Mouse (Mus musculus): Measurements from ENCODE around the gene Myl7. TPM values are rescaled to one million over a fixed set of nuclear protein-coding genes. Genes with fewer than 3 reads are reported as not detected.

The Myl7 gene
- polyA plus RNA-seq, 1 experiment from 2014 or later: 4,508 TPM

DNA sequence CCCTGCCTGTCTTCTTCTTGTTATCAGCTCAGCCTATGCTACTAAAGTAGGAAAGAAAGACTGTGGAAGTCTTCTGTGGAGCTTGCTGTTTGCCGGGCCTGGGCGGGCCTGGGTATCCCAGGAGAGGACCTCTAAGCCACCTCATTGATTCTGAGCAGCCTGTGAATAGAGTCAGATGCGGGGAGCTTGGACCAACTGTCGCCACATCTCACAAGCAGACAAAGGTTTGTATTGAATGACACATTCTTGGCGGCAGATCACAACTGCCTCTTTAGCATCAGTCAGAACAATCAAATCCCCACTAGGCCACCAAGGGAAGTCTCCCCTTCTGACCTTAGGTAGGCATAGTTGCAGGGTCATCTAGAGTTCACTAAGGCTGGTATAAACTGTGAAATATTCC is 11.3 kb downstream of the Myl7 start:
- H3K27ac ChIP-seq (replicated peaks): peak overlapping the region; percentile 88
- H3K9me3 ChIP-seq: no peaks in the 10 kb centered on the region
- ATAC-seq (ENCODE audit: extremely low read depth, insufficient number of reproducible peaks, low FRiP score, low TSS enrichment): no peak
- peaks cover 68% of the 10 kb centered on the region for H3K4me1 ChIP-seq
- 0 out of 2 replicates have a peak overlapping the region, but pooled peaks have one; percentile 55 for H3K9ac ChIP-seq
- WGBS: 32% methylated on average over 5 of the region's 5 CpGs
- no peak overlapping the region for H3K4me2 ChIP-seq
- H3K36me3 ChIP-seq: no peaks in the 10 kb centered on the region
- no peak overlapping the region for H3K4me3 ChIP-seq
- H3K27me3 ChIP-seq (replicated peaks): no peaks in the 10 kb centered on the region

DNA sequence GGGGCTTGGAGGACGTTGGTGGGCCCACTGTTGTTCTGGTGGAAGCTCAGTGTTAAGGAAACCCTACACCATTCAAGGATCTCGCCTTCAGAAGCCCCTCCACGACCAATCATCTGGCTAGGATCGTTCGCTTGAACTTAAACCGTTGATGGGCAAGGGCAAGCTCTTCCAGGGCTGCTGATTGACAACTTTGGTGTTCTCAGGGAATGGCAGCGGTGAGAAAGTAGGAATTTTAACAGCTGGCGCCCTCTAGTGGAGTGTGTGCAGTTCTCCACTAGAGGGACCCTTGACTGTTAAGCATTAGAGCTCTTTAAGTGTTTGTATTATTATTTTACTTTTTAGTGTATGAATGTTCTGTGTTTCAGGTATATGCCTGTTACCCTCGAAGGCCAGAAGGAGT is 12.4 kb downstream of the Myl7 start:
- Histone ChIP-seq H3K4me2 (no peak overlapping the region), H3K4me1 (peaks cover 57% of the 10 kb centered on the region), H3K36me3 (no peaks in the 10 kb centered on the region), H3K9ac (no peak overlapping the region; the same call in 1 of the 2 replicates), H3K9me3 (no peaks in the 10 kb centered on the region), H3K27ac (replicated peaks) (peak overlapping the region; percentile 88), H3K27me3 (replicated peaks) (no peaks in the 10 kb centered on the region), H3K4me3 (no peak overlapping the region)
- no peak for ATAC-seq (ENCODE audit: extremely low read depth, insufficient number of reproducible peaks, low FRiP score, low TSS enrichment)
- WGBS: 11% methylated on average over 9 of the region's 9 CpGs

DNA sequence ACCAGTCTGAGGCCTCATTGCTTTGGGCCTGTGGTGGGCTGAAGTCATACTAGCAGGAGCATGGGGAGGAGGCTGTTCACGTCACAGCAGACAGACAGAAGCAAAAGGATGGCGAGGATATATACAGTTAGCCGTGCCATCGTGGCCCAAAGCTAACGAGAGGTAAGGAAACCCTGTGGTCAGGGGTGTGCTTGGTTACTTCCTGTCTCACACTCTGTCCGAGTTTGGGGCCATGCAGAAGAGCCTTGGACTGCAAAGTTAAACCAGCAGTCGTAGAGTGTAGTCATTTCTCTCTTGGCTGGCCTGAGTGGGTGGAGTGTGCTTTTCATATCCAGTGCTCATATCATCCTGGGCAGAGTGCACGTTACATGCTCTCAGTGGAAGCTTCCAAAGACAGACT is 16.1 kb downstream of the Myl7 start:
- Histone ChIP-seq H3K4me1 (peaks cover 32% of the 10 kb centered on the region), H3K27me3 (replicated peaks) (no peaks in the 10 kb centered on the region), H3K36me3 (no peaks in the 10 kb centered on the region), H3K4me3 (no peak overlapping the region), H3K9me3 (0 out of 2 replicates have a peak, but pooled peaks cover 3% of the 10 kb centered on the region), H3K27ac (replicated peaks) (no peak overlapping the region), H3K9ac (no peak overlapping the region), H3K4me2 (no peak overlapping the region)
- ATAC-seq (ENCODE audit: extremely low read depth, insufficient number of reproducible peaks, low FRiP score, low TSS enrichment): no peak
- 57% methylated on average over 8 of the region's 8 CpGs for WGBS

DNA sequence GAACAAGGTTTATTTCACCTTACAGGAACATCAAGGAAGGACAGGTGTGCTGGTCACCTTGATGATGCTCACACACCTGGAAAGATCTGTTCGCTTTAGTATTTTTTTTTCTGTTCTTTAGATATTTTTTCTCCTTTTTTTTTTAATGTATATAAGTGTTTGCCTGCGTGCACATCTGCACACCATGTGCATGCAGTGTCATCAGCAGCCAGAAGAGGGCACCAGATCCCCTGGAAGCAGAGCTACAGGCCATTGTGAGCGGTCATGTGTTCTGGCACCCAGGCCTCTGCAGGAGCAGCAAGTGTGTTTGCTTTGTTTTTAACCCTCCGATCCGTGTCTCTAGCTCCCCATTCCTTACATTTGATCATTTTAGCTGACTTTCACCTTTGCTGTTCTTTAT is 18.7 kb downstream of the Myl7 start:
- Histone ChIP-seq H3K27ac (replicated peaks) (no peak overlapping the region), H3K9me3 (0 out of 2 replicates have a peak, but pooled peaks cover 3% of the 10 kb centered on the region), H3K9ac (no peak overlapping the region), H3K4me1 (peaks cover 36% of the 10 kb centered on the region), H3K27me3 (replicated peaks) (no peaks in the 10 kb centered on the region), H3K4me2 (no peak overlapping the region), H3K4me3 (no peak overlapping the region), H3K36me3 (peaks cover 19% of the 10 kb centered on the region)
- ATAC-seq (ENCODE audit: extremely low read depth, insufficient number of reproducible peaks, low FRiP score, low TSS enrichment): no peak
- 55% methylated on average over 5 of the region's 5 CpGs for WGBS

DNA sequence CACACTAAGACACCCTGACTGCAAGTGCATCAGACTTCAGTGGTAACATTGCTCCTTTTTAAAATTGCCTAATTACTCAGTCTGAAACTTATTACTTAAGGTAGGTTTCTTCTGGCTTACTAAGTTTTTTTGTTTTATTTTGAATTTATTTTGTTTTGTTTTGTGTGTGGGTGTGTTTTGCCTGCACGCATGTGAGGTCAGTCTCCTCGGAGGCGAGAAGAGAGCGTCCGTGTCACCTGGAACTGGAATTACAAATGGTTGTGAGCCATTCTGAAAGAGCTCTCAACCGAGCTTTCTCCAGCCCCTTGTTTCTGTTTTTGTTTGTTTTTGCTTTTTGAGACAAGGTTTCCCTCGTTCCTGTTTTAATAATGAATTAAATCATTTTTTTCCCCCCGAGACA is 19.9 kb downstream of the Myl7 start:
- H3K4me2 ChIP-seq: peak overlapping the region; percentile 87
- peaks cover 31% of the 10 kb centered on the region for H3K36me3 ChIP-seq
- peak overlapping the region; percentile 90 for H3K27ac ChIP-seq (replicated peaks)
- no peaks in the 10 kb centered on the region for H3K27me3 ChIP-seq (replicated peaks)
- peak overlapping the region; percentile 80 for H3K9ac ChIP-seq
- peaks cover 36% of the 10 kb centered on the region for H3K4me1 ChIP-seq
- 38% methylated on average over 8 of the region's 8 CpGs for WGBS
- H3K4me3 ChIP-seq: peak overlapping the region; percentile 73
- ATAC-seq (ENCODE audit: extremely low read depth, insufficient number of reproducible peaks, low FRiP score, low TSS enrichment): no peak
- 0 out of 2 replicates have a peak, but pooled peaks cover 3% of the 10 kb centered on the region for H3K9me3 ChIP-seq

DNA sequence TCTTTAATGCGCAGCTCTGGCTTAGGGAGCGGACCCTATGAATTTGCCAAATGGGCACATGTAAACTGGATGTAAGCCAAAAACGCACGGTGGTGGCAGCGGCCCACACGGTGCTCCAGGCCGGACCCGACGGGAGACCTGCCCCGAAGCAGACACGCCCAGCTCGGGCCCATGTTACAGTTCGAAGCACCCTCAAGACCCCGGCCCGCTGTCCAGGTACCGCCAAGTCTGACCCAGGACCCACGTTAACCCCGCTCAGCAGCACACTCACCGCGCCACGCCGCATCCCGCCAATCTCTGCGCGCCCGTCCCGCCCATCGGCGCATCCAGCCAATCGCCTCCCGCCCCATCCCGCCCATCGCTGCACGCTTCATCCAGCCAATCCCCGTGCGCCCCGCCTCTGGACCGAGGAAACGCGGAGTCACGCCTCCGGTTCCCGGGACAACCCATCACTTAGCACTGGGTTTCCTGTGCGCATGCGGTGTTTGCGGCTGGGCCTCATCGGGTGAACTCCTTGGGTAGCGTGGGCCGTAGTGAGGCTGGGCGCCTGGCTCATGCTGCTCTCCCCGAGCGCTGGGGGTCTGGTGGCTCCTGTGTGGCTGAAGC is 20.6 kb downstream of the Myl7 start, which contains the start of gene Pold2:
Gene Pold2, minus strand, starts transcription at position 372 of the 606 bp plus-strand sequence.
- peak within 1 kb of the TSS; percentile 90 for H3K27ac ChIP-seq (replicated peaks)
- no peaks in the 10 kb centered on the region for H3K27me3 ChIP-seq (replicated peaks)
- ATAC-seq (ENCODE audit: extremely low read depth, insufficient number of reproducible peaks, low FRiP score, low TSS enrichment): peak; percentile 97
- WGBS: under 1% methylated on average over 52 of the region's 52 CpGs
- 0 out of 2 replicates have a peak, but pooled peaks cover 3% of the 10 kb centered on the region for H3K9me3 ChIP-seq
- peak within 1 kb of the TSS; percentile 87 for H3K4me2 ChIP-seq
- peak within 1 kb of the TSS; percentile 73 for H3K4me3 ChIP-seq
- peaks cover 35% of the 10 kb centered on the region for H3K4me1 ChIP-seq
- peak within 1 kb of the TSS; percentile 86 for H3K9ac ChIP-seq
- peaks cover 37% of the 10 kb centered on the region for H3K36me3 ChIP-seq

DNA sequence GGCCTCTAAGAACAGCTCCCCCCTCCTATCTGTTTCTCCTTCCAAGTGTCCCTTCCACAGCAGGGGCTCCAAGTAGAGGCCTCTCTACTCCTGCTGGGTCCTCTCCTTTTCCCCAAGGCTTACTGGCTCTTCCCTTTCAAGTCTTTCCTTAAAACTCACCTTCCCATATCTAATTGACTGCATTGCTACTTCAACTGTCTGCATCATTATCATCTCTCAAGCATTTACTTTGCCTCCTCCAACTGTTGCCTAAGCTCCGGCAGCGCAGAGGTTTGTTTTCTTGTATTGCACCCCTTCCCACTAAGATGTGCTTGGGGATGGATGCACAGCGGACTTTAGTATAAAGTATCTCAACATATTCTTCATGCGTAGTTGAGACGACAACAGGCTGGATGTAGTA is 21.2 kb downstream of the Myl7 start:
- H3K4me3 ChIP-seq: peak overlapping the region; percentile 73
- peak overlapping the region; percentile 86 for H3K9ac ChIP-seq
- WGBS: 2% methylated on average over 5 of the region's 5 CpGs
- 0 out of 2 replicates have a peak, but pooled peaks cover 3% of the 10 kb centered on the region for H3K9me3 ChIP-seq
- peaks cover 43% of the 10 kb centered on the region for H3K36me3 ChIP-seq
- H3K4me2 ChIP-seq: peak overlapping the region; percentile 87
- ATAC-seq (ENCODE audit: extremely low read depth, insufficient number of reproducible peaks, low FRiP score, low TSS enrichment): no peak
- H3K27ac ChIP-seq (replicated peaks): peak overlapping the region; percentile 70; the same call in 1 of the 2 replicates
- H3K4me1 ChIP-seq: peaks cover 29% of the 10 kb centered on the region
- no peaks in the 10 kb centered on the region for H3K27me3 ChIP-seq (replicated peaks)

DNA sequence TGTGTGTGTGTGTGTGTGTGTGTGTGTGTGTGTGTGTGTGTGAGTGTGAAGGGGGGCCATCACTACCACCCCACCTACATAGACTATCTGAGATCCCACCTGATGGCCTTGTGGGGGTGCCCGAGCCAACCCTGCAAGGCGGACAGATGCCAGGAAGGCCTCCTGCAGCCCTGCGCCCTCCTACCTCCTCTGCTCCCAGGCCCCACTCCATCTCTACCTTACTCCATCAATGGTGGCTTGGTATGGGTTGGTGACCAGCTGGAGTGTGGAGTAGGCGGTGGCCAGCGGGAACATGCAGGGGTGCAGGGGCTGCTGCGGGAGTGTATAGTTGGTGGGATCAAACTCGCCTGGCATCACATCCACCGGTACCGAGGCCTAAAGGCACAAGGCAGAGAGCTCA is 25.4 kb downstream of the Myl7 start:
- Histone ChIP-seq H3K4me1 (peaks cover 20% of the 10 kb centered on the region), H3K9ac (no peak overlapping the region), H3K9me3 (no peaks in the 10 kb centered on the region), H3K36me3 (peaks cover 84% of the 10 kb centered on the region), H3K4me3 (no peak overlapping the region), H3K27ac (replicated peaks) (no peak overlapping the region), H3K4me2 (no peak overlapping the region), H3K27me3 (replicated peaks) (no peaks in the 10 kb centered on the region)
- 95% methylated on average over 9 of the region's 9 CpGs for WGBS
- ATAC-seq (ENCODE audit: extremely low read depth, insufficient number of reproducible peaks, low FRiP score, low TSS enrichment): no peak

DNA sequence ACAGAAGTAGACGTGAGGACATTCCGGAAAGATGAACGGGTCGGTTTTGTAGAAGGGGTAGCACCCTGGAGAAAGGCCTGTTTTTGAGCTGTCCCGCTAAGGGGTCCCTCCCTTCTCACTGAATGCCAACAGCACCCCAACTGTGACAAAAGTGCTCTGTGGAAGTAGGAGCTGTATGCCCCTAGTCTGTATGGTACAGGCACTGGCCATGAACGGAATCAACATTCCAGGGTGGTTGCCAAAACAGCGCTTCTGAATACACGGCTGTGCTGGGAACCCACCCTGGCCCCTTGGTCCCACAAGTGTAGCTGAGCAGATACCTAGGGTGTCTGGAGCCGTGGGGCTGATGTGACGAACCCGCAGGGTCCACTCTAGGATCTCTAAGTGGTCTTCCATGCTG is 25.9 kb downstream of the Myl7 start:
- 94% methylated on average over 11 of the region's 11 CpGs for WGBS
- no peak overlapping the region for H3K4me2 ChIP-seq
- ATAC-seq (ENCODE audit: extremely low read depth, insufficient number of reproducible peaks, low FRiP score, low TSS enrichment): no peak
- H3K4me1 ChIP-seq: peaks cover 20% of the 10 kb centered on the region
- H3K4me3 ChIP-seq: no peak overlapping the region
- H3K9me3 ChIP-seq: no peaks in the 10 kb centered on the region
- no peaks in the 10 kb centered on the region for H3K27me3 ChIP-seq (replicated peaks)
- no peak overlapping the region for H3K27ac ChIP-seq (replicated peaks)
- H3K9ac ChIP-seq: no peak overlapping the region
- H3K36me3 ChIP-seq: peaks cover 89% of the 10 kb centered on the region

DNA sequence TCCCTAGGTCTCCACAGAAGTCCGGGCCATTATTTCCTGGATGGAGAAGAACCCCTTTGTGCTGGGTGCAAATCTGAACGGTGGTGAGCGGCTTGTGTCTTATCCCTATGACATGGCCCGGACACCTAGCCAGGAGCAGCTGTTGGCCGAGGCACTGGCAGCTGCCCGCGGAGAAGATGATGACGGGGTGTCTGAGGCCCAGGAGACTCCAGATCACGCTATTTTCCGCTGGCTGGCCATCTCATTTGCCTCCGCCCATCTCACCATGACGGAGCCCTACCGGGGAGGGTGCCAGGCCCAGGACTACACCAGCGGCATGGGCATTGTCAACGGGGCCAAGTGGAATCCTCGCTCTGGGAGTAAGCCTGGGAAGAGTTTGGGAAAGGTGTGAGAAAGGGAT is 28.5 kb downstream of the Myl7 start:
- Histone ChIP-seq H3K27me3 (replicated peaks) (no peaks in the 10 kb centered on the region), H3K9me3 (no peaks in the 10 kb centered on the region), H3K36me3 (peaks cover 81% of the 10 kb centered on the region), H3K4me2 (no peak overlapping the region), H3K4me1 (no peaks in the 10 kb centered on the region), H3K9ac (no peak overlapping the region), H3K27ac (replicated peaks) (no peak overlapping the region), H3K4me3 (no peak overlapping the region)
- ATAC-seq (ENCODE audit: extremely low read depth, insufficient number of reproducible peaks, low FRiP score, low TSS enrichment): no peak
- WGBS: 83% methylated on average over 16 of the region's 16 CpGs

DNA sequence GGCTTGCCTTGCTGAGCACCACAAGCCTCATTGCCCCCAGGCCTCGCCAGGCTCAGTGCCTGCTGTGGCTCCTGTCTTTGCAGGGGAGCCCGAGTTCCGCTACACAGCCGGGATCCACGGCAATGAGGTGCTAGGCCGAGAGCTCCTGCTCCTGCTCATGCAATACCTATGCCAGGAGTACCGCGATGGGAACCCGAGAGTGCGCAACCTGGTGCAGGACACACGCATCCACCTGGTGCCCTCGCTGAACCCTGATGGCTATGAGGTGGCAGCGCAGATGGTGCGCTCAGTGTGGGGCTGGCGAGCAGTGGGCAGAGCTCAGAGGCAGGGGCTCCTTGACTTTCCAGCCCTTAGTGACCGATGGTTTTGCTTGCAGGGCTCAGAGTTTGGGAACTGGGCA is 29.3 kb downstream of the Myl7 start:
- H3K4me1 ChIP-seq: no peaks in the 10 kb centered on the region
- no peak for ATAC-seq (ENCODE audit: extremely low read depth, insufficient number of reproducible peaks, low FRiP score, low TSS enrichment)
- H3K27ac ChIP-seq (replicated peaks): no peak overlapping the region
- H3K27me3 ChIP-seq (replicated peaks): no peaks in the 10 kb centered on the region
- H3K4me3 ChIP-seq: no peak overlapping the region
- H3K4me2 ChIP-seq: no peak overlapping the region
- WGBS: 91% methylated on average over 16 of the region's 16 CpGs
- no peak overlapping the region for H3K9ac ChIP-seq
- H3K9me3 ChIP-seq: no peaks in the 10 kb centered on the region
- H3K36me3 ChIP-seq: peaks cover 81% of the 10 kb centered on the region

DNA sequence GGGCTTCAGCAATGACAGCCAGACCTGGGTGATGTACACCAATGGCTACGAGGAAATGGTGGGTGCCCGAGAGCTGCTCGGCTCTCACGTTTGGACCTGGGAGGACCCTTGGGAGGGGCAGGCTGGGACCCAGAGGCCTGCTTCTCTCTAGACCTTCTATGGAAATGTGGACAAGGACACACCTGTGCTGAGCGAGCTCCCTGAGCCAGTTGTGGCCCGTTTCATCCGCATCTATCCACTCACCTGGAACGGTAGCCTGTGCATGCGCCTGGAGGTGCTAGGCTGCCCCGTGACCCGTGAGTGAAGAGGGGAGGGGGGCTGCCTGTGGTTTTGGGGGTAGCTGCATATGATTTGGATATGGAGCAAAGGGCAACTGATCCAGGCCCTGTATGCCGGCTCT is 30.3 kb downstream of the Myl7 start:
- H3K9ac ChIP-seq: no peak overlapping the region
- WGBS: 86% methylated on average over 12 of the region's 12 CpGs
- peaks cover under 1% of the 10 kb centered on the region; the same call in 1 of the 2 replicates for H3K4me1 ChIP-seq
- no peak overlapping the region for H3K4me2 ChIP-seq
- no peak overlapping the region for H3K27ac ChIP-seq (replicated peaks)
- H3K27me3 ChIP-seq (replicated peaks): peaks cover 6% of the 10 kb centered on the region; the same call in 1 of the 2 replicates
- H3K9me3 ChIP-seq: no peaks in the 10 kb centered on the region
- H3K36me3 ChIP-seq: peaks cover 75% of the 10 kb centered on the region
- no peak overlapping the region for H3K4me3 ChIP-seq
- no peak for ATAC-seq (ENCODE audit: extremely low read depth, insufficient number of reproducible peaks, low FRiP score, low TSS enrichment)
